Mouse (Mus musculus) bone marrow macrophage, adult 2 months (primary cell): ENCODE results near the gene Rasa2.

Experiments
- CTCF ChIP-seq: IDR thresholded peaks from 2 replicates; pipeline ENCODE4 v1.5.1; 2012; ENCODE audit warnings: low read depth, mild to moderate bottlenecking, low read length, moderate library complexity
- POLR2A ChIP-seq: IDR thresholded peaks from 2 replicates; pipeline ENCODE4 v1.6.1; 2012; ENCODE audit warnings: mild to moderate bottlenecking, low read depth, low read length, borderline replicate concordance

DNA sequence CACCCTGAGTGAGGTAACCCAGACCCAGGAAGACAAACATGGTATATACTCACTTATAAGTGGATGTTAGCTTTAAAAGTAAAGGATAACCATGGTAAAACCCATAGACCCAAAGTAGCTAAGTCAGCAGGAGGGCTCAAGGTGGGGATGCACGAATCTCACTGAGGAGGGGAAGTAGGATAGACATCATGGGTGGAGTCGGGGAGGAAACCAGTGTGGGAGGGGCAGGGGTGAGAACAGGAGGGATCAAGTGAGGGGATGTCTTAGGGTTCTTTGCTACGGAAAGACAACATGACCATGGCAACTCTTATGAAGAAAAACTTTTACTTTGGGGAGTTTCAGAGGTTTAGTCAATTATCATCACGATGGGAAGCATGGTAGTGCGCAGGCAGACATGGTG lies 47.2 kb upstream of the Rasa2 start:
- TF ChIP-seq CTCF = no peak
- no peak for TF ChIP-seq POLR2A
